Mouse (Mus musculus): ENCODE measurements around the gene Rimkla.

Rimkla gene

DNA sequence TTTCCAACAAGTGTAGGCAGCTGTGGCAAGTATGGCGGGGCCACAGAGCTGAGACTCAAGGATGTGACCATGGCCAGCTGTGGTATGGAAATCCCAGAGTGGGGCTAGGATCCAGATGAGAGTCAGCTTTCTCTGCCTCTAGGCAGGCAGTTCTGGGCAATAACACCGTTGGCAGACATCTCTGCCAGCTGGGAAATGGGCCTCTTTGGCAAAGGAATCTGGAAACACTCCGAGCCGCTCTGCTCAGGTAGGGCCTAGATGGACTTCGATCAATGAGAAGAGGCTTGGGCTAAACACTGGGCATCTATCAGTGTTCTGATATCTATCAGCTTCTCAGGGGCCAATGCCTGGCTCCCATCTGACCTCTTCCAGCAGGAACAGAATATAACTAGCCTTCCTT is 26.6 kb downstream of the Rimkla start:
- no peak for DNase-seq

DNA sequence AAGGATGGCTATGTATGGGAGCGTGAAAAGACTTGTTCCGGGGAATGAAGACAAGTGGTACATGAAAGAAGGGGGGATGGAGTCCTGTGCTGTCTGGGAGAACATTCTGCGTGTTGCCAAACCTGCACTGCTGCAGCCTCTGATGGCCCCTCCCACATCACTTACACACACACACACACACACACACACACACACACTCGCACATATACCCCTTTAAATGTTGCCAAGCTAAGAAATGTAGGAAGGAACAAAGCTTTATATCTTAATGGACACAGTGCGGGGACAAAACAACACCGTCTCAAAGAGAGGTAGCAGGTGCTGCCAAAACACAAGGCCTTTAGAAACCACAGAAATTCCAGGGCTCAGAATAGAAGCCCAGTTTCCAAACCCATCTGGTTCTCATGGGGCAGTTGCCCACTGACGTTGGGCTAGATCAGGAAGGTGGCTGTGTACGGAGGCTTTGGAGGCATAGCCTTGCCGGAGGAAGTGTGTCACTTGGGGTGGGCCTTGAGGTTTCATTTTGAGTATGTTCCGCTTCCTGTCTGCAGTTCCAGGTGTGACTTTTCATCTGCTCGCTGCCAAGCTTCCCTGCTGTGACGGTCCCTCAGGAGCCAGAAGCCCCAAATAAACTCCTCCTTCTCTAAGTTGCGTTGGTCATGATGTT is 28.5 kb downstream of the Rimkla start:
- DNase-seq, result peak; percentile 51 to 66

DNA sequence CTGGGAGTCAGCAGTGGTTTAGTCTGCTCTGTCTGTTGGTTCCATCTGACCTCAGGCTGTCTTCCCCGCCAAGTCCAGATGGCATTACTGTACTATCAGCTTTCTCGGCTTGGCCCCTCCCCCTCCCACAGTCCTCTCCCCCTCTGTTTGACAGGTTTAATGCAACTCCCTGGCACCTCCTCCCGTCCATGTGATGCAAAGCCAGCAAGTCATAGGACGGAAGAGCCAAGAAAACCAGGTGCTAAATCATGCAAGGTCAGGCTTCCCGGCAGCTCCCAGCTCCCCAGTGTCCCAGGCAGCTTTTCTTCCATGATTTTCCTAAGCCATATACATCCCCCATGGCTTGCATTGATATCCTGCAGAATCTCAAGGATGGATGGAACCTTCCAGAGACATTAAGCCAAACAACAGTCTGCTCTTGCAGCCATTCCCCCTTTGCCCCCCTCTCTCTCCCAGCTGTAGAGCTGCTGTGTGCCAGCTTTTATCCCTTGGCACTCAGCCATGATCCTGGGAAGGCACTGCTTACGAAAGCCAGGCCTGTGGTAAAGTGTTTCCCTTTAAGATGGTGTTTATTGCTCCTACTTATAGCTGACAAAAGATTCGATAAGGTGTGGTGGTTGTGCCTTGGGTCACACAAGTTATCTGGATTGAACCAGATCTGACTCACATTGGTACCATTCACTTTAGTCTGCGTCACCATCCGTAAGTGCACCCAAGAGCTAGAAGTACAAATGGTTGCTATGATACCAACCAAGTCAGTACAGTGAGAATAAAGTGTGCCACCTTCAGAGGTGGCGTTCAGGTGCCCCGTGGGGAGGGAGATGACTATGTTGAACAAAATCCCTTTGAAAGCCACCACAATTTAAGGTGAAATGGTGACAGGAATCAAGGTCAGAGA is 29.3 kb downstream of the Rimkla start:
- DNase-seq, result peak; percentile 37 to 60

DNA sequence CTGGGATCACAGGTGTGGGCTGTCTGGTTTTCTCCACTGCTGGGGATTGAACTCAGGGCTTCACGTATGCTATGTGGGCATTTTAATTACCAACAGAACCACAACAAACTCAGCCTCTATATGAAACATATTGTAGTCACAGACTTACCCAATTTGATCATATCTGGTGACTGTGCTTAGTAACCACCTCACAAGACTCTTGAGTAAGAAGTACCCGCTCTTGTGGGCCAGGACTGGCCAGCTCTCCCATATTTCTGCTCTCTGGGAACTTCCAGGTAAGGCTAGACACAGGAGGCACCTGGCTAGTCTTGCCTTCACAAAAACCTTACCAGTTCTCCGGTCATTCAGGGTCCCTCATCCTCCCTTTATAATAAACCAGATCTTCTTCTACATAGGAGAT is 30.0 kb downstream of the Rimkla start:
- DNase-seq, result no peak

DNA sequence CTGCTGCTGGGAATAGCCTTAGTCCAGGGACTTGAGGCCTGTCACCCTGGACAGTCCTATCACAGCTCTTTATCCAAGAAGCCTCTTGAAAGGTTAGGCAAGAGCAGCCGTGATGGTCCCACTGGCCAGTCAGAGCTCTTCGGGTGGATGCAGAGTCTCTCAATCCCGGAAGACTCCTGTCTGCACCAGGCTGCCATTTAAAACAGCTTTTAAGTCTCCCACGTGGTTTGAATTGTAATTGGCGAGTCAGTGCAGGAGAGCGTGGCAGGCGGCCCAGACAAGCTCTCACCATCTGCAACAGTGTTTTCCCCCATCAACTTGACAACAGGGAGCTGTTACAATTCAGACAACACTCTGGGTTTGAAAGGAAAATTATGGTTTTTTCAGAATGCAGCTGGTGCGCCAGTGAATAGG is 31.7 kb downstream of the Rimkla start:
- DNase-seq, result no peak

DNA sequence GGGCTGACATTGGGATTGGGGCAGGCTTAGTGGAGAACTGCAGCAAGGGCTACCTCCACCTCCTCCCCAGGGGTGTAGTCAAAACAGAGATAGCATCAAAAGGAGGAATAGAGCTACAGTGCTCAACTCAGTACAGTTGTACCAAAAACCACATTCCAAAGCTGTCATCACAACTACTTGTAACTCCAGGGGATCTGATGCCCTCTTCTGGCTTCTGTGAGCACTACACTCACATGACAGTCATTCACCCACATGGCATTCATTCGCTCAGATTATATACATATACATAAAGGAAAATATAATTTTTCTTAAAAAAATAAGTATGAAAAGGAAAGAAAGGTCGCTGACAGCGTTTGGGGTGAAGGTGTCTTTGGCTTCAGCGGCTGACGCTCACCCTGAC is 32.1 kb downstream of the Rimkla start:
- no peak for DNase-seq

DNA sequence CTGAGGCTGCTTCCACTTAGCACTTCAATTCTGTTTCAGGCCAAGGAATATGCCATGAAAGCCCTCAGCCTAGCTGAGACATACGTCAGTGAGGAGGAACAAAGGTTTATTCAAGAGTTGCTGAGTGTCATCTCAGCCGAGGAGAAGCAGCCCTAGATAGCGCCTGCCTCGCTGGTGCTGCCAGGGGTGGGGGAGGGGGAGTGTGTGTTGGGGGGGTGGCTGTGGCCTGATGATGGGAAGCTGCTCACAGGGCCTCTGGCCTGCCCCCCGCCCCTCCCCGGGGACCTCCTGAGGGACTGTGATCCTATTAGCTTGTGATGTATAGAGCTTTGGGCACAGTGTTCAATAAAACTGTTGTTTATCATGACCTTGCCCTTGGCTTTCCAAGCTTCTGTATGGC is 38.9 kb downstream of the Rimkla start:
- no peak for DNase-seq

DNA sequence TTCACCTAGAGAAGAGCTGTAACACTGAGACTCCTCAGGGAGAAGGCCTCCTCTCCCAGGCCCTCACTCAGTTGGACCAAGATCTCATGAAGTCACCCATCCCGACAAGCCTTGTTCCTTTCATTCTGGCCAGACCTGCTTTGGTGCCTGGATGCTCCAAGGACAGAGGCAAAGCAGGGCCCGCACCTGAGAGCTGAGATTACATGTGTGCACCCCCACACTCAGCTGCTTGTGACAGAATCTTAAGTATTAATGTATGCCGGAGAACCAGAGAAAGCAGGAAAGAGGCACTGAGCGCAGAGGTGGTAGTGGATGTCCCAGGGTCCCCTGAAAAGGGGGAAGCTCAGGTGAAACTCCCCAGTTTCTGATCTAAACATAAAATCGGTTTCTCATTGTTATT is 39.3 kb downstream of the Rimkla start:
- DNase-seq, result no peak

DNA sequence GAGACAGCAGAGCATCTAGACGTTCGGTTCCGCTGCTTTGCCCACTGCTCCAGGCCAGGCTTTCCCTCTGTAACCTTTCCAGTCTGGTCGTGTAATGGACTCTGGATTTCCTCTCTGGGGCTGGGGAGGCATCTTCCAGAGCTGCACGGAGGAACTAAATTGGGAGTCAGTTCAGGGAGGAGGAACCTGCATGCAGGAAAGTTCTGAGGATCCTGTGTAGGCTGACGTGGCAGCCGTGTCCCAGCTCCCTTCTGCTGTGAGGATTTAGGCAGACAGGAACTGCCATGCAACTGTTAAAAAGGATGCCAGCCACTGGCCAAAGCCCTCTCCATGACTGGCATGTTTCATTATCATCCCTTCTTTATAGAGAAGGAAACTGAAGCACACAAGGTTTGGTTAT is 42.0 kb downstream of the Rimkla start:
- no peak for DNase-seq

DNA sequence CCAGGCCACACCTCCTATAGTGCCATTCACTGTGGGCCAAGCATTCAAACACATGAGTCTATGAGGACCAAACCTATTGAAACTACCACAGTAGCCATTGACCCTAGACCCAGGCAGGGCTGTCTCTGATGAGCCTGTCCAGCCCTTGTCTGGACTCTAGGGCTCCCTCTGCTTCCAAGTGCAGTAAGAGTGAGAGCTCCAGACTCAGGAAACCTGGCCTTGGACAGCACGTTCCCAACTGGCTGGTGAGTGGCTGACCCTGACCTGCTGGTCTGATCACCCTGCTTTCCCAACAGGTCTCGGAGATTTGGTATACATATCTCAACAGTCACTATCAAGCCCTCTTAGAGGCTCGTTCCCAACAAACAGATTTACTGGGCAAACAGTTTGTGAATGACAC is 44.6 kb downstream of the Rimkla start:
- no peak for DNase-seq

DNA sequence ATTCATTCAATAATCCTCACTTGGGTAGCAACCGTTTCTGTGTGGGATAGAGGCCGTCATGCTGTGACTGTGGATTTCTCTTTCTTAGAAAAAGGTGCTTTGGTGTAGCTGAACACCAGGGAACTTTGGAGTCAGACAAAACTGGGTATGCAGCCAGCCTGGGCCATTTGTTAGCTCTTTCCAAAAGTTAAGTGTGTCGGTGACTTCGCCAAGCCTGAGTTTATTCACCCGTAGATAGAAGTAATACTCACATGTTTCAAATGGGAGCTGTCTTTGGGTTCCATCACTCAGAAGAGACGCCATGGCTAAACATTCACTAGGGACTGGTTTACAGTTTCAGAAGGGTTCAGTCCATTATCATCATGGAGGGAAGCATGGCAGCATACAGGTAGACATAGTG is 45.2 kb downstream of the Rimkla start:
- DNase-seq, result no peak

DNA sequence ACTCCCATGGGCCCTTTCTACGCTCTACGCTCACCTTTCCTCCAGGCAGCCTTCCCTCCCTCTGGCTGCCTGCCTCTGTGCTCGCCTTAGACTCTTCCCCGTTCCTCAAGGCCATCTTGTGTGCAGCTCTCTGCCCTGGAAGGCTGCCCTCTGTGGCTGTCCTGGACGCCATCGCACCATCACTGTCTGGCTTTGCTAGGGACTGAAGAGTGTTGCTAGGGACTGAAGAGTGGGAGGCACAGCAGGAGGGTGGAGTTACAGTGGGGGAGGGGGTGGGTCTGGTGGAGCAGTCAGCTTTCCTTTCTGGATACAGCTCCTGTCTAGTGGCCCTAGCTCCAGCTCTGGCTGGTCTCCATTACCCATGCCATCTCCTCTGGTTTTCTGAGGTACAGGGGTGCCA is 49.9 kb downstream of the Rimkla start:
- DNase-seq, result no peak

DNA sequence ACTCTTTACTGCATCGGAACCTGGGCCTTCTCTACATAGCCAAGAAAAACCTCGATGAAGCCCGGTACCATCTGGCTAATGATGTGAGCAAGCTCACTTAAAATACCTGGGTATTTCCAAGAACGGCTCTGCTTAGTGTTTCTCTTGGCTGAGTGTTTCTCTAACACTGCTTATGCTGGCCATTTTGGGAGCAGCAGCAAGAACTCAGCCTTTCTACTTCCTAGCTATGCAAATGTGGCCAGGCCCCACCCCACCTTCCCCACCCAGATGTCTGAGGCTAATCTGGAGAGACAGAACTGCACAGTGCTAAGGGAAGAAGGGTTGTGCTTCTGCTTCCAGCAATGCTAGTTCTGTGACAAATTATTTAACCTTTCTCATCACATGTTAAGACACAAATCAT is 50.6 kb downstream of the Rimkla start:
- no peak for DNase-seq

DNA sequence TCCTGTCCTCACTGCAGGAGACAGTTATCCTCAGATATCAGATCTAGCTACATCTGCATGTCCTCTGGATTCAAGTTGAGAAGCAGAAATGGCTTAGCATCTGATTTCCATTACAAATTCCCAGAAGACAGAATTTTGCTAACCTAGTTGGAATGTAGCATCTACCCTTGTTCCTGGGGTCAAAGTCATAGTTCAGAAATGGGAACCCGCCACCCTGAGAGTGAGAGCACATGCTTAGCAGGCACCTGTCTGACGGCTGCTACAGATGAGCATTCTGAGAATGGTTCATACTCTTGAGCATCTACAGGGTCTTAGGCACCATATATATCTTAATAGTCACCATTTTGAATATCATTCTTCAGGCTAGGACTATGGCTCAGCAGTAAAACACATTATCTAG is 54.5 kb downstream of the Rimkla start:
- no peak for DNase-seq

DNA sequence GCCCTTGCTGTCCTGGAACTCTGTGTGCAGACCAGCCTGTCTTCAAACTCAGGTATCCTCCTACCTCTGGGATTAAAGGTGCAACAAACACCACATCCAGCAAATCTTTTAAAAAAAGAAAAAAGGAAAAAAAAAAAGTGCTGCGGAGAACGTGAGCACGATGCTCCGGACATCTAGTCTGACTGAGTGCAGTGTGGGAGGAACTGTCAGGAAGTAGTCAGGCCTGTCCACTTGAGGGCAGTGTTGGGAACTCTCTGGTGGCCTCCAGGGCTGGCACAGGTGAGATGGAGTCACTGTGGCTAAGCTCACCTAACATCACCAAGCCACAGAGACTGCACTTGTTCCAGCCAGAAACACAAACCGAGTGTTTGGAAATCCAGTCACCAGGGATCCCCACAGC is 61.8 kb downstream of the Rimkla start:
- peak in 1 of 2 experiments; percentile 32 for DNase-seq

DNA sequence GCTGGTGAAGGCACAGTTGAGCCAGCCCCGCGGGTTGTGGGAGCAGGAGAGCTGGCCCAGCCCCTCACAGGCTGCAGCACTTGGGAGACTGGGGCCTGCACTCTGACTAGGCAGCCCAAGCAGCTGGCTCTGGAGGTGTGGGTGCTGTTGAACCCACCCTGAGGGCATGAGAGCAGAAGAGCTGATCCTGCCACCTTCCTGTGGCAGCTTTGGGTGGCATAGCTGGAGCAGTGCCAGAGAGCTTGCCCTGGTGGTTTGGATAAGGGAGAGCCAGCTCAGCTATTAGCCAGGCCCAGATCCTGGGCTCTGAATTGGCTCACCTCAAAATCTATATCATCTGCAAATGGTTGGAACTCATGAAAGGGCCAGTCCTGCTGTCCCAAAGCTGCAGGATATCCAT is 64.7 kb downstream of the Rimkla start:
- DNase-seq, result no peak

DNA sequence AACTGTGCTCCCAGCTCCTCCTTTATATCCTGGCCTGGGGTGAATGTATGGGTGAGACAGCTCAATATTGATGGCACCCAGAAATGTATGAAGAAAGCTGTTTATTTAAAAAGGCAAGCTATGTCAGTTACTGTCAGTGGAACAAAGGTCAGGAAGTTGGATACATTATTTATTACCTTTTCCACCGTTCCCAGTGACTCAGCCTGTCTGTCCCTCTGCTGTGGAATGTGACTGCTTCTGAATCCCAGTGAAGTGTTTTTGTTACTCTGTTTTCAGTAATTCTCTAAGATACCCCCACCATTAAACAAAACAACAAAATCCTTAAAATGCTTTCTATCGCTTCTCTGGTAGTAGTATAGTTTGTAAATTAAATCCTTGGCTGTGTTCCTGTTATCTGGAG is 66.8 kb downstream of the Rimkla start:
- no peak for DNase-seq

DNA sequence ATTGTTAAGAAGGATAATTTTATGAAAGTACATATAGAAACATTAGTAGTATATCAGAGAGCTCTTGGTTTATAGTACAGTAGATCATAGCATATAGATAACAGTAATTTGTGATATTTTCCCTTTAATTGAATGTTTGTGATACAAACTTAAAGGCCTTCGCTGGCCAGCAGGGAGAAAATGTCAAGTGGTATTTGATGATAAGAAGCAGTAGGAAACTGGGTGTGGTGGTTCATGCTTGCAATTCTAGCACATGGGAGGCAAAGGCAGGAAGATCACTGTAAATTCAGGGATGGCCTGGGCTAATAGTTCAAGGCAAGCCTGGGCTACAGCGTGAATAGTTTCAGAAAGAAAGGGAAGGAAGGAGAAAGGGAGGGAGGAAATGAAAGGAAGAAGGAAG is 67.4 kb downstream of the Rimkla start:
- DNase-seq, result no peak

DNA sequence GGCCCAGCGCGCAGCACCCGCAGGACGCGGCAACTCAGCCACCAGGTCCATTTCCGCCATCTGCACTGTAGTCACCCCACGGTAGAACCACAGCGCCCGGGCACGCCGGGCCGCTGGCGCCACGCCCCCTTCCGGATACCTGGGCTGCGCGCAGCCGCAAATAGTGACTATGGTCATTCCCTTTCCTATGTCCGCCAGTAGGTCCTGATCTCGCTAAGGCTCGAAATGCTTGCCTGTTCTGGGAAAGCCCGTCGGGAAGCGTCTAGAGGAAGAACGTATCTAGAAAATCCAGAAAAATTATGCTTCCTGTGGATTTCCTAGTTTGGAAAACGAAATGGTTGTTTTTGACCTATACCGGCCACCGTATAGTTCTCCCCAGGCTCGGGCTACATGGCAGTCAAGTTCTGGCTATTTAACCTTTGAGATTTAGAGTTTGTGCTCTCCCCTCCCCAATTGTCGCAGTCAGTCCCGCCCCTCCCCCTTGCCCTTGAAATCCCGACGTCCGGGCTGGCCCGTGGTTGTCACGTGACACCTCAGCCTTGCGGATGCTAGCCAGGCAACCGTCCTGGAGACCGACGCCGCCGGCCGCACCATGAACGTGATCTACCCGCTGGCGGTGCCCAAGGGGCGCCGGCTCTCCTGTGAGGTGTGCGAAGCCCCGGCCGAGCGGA is 70.0 kb downstream of the Rimkla start, which contains the start of the genes Ppcs and Zmynd12:
Gene Ppcs, minus strand, starts transcription at position 127 of the 671 bp plus-strand sequence.
Gene Zmynd12, plus strand, starts transcription at position 521 of the 671 bp plus-strand sequence.
- DNase-seq, result peak; percentile 78 to 84

DNA sequence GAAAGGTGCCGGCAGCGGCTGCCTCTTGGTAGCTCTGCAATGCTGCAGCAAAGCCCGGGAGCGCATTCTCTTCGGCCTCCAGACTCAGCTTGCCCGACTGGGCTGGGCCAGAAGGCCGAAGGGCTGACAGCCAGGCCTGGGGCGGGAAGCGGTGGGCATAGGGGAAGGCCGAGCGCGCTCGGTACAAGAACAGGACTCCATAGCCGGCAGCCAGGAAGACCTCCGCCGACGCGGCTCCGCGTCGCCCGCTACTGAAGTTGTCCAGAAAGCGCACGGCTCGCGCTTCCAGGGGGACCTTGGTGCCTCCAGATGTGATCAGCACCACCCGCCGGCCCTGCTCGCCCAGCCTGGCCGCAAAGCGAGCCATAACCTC is 70.5 kb downstream of the Rimkla start:
- DNase-seq, result no peak

DNA sequence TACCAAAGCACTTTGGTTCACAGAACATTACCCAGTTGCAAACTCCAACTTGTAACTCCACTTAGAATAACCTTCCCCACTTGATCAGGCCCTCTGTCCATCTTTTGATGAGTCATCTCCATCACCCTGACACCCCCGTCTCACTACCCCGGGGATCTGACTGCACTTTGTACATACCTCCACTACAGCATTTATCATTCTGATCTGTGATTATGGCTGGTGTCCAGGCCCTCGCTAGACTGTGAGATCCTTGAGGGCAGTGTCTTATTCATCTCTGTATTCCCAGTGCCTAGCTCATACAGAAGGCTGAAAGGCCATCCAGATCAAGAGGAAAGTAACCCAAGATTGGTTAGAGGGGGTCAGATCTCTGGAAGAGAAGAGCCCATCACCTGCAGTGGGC is 71.2 kb downstream of the Rimkla start:
- no peak for DNase-seq

DNA sequence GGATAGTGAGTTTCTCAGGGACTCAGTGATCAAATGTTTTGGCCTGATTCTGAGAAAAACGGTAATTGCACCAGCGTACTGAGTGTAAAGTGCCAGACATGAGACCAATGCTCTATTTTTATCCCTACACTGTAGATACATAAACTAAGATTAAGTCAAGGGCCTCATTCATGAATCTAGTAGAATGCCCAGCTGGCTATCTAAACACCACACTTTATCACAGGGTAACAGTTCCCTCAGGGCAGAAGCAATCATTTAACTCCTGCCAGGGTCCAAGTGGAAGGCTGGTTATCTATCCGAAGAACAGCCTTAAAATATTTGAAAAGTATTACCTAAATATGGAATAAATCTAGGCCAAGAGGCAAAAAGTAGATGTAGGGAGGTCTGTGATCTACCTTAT is 74.5 kb downstream of the Rimkla start:
- DNase-seq, result no peak

DNA sequence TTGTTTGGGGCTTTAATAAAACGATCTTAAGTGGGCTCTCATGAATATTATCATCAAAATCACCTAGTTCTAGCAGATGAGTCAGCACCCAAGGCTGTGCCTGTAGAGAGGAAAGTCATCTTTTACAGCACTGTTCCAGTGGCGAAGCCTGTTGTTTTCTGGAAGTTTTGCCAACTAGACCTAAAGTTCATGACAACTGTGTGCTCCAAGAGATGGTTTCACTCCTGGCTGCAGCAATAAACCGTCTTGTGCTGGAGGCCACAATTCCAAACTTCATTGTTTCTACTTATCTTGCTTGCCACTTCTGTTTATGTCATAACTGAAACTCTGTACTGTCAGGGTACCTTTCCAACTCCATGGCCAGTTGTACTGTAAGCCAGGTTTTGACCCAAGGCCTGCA is 75.2 kb downstream of the Rimkla start:
- DNase-seq, result no peak

Data from thymus, adult 18-20 months (tissue).